Comparison of ENCODE assay signal across 8 mouse cellular contexts in genomic region chr11:64890776-64891175, GRCm38 (mm10).
DNase-seq lines count a peak whose midpoint lies in the region; ATAC-seq and TF ChIP-seq lines count a peak whose summit lies in the region.

No protein-coding gene starts in this region.

- H3K4me3 ChIP-seq in forebrain, embryonic 10.5 days = no peak overlapping the region
- no peak overlapping the region for H3K4me3 ChIP-seq in forebrain, embryonic 16.5 days (replicated peaks; ENCODE audit: low read length)
- no peak overlapping the region for H3K4me3 ChIP-seq in liver, adult 2 months (ENCODE audit: insufficient read depth, low read depth, low read length)
- H3K4me3 ChIP-seq in liver, embryonic 11.5 days (ENCODE audit: low read depth, low read length) = no peak overlapping the region
- no peak overlapping the region for H3K4me3 ChIP-seq in limb, embryonic 11.5 days (ENCODE audit: low read depth, low read length)

- no peaks in the 10 kb centered on the region for H3K9me3 ChIP-seq in forebrain, embryonic 10.5 days
- no peaks in the 10 kb centered on the region for H3K9me3 ChIP-seq in forebrain, embryonic 16.5 days (ENCODE audit: control insufficient read depth, low read length)
- no peaks in the 10 kb centered on the region for H3K9me3 ChIP-seq in liver, embryonic 11.5 days (ENCODE audit: control insufficient read depth, low read length)
- H3K9me3 ChIP-seq in limb, embryonic 11.5 days (ENCODE audit: control insufficient read depth, low read length) = no peaks in the 10 kb centered on the region

- no peak overlapping the region for H3K9ac ChIP-seq in forebrain, embryonic 16.5 days (replicated peaks; ENCODE audit: low read depth, low read length)
- no peak overlapping the region for H3K9ac ChIP-seq in liver, adult 2 months (ENCODE audit: low read depth, low read length)
- H3K9ac ChIP-seq in liver, embryonic 11.5 days (ENCODE audit: low read depth, low read length) = no peak overlapping the region
- H3K9ac ChIP-seq in limb, embryonic 11.5 days (ENCODE audit: low read length) = no peak overlapping the region

- WGBS in forebrain, embryonic 10.5 days = 36% methylated on average over 3 of the region's 3 CpGs
- 38% methylated on average over 3 of the region's 3 CpGs for WGBS in forebrain, embryonic 16.5 days
- 48% methylated on average over 3 of the region's 3 CpGs for WGBS in liver, adult 2 months
- 36% methylated on average over 3 of the region's 3 CpGs for WGBS in liver, embryonic 11.5 days
- 42% methylated on average over 3 of the region's 3 CpGs for WGBS in limb, embryonic 11.5 days

- TF ChIP-seq CTCF in liver, adult 2 months (IDR thresholded peaks at IDR 0.05; ENCODE audit: low read depth, low read length) = peak; percentile 73; the same call in 1 of the 2 replicates

- H3K79me2 ChIP-seq in liver, adult 2 months (ENCODE audit: control insufficient read depth, insufficient read depth, low read length) = no peaks in the 10 kb centered on the region

- no peak overlapping the region for H3K27ac ChIP-seq in forebrain, embryonic 10.5 days
- no peak overlapping the region for H3K27ac ChIP-seq in forebrain, embryonic 16.5 days (ENCODE audit: low read length)
- H3K27ac ChIP-seq in liver, adult 2 months (replicated peaks; ENCODE audit: insufficient read depth, low read depth, low read length) = no peak overlapping the region
- H3K27ac ChIP-seq in liver, embryonic 11.5 days (ENCODE audit: low read depth, low read length) = no peak overlapping the region
- H3K27ac ChIP-seq in limb, embryonic 11.5 days (replicated peaks; ENCODE audit: low read depth, low read length) = no peak overlapping the region

- H3K27me3 ChIP-seq in forebrain, embryonic 10.5 days (ENCODE audit: poor library complexity, severe bottlenecking) = peaks cover 9% of the 10 kb centered on the region; the same call in 1 of the 2 replicates
- H3K27me3 ChIP-seq in forebrain, embryonic 16.5 days (replicated peaks; ENCODE audit: control insufficient read depth, insufficient read depth, low read length) = peaks cover 3% of the 10 kb centered on the region; the same call in 1 of the 2 replicates
- H3K27me3 ChIP-seq in liver, adult 2 months (ENCODE audit: control insufficient read depth, insufficient read depth, low read length) = no peaks in the 10 kb centered on the region
- no peaks in the 10 kb centered on the region for H3K27me3 ChIP-seq in liver, embryonic 11.5 days (replicated peaks; ENCODE audit: control insufficient read depth, insufficient read depth, low read length)
- peaks cover 6% of the 10 kb centered on the region for H3K27me3 ChIP-seq in limb, embryonic 11.5 days (ENCODE audit: control insufficient read depth, insufficient read depth, low read length)
- H3K27me3 ChIP-seq in splenic B cell, adult 2 months (ENCODE audit: control insufficient read depth, insufficient read depth, low read length, poor library complexity, severe bottlenecking) = no peaks in the 10 kb centered on the region

- H3K4me1 ChIP-seq in forebrain, embryonic 10.5 days = no peaks in the 10 kb centered on the region
- H3K4me1 ChIP-seq in forebrain, embryonic 16.5 days (replicated peaks; ENCODE audit: control insufficient read depth, insufficient read depth, low read length) = 0 out of 2 replicates have a peak, but pooled peaks cover 4% of the 10 kb centered on the region
- no peaks in the 10 kb centered on the region for H3K4me1 ChIP-seq in liver, adult 2 months (ENCODE audit: control insufficient read depth, insufficient read depth, low read length)
- H3K4me1 ChIP-seq in liver, embryonic 11.5 days (replicated peaks; ENCODE audit: control insufficient read depth, insufficient read depth, low read length) = no peaks in the 10 kb centered on the region
- H3K4me1 ChIP-seq in limb, embryonic 11.5 days (ENCODE audit: control insufficient read depth, insufficient read depth, low read length) = no peaks in the 10 kb centered on the region

- DNase-seq in forebrain, embryonic 10.5 days (ENCODE audit: extremely low spot score, low spot score) = peak; percentile 41
- DNase-seq in liver, adult 2 months (ENCODE audit: extremely low read depth, low read depth, low spot score) = peak; percentile 19
- DNase-seq in liver, embryonic 11.5 days (ENCODE audit: low spot score) = no peak
- DNase-seq in adrenal gland, postnatal 36 days = peak; percentile 28
- peak; percentile 65 for DNase-seq in limb, embryonic 11.5 days (ENCODE audit: low spot score)
- peak; percentile 33 for DNase-seq in splenic B cell, adult 2 months (ENCODE audit: low read depth, low spot score)
- DNase-seq in gastrocnemius, adult 18-20 months (ENCODE audit: low spot score) = no peak

- H3K4me2 ChIP-seq in forebrain, embryonic 16.5 days (ENCODE audit: low read length) = no peak overlapping the region
- H3K4me2 ChIP-seq in liver, embryonic 11.5 days = no peak overlapping the region
- H3K4me2 ChIP-seq in limb, embryonic 11.5 days (ENCODE audit: low read depth, severe bottlenecking) = no peak overlapping the region

- H3K36me3 ChIP-seq in forebrain, embryonic 10.5 days (replicated peaks) = no peaks in the 10 kb centered on the region
- H3K36me3 ChIP-seq in forebrain, embryonic 16.5 days (ENCODE audit: control insufficient read depth, insufficient read depth) = no peaks in the 10 kb centered on the region
- no peaks in the 10 kb centered on the region for H3K36me3 ChIP-seq in liver, adult 2 months (ENCODE audit: control insufficient read depth, insufficient read depth, low read length)
- no peaks in the 10 kb centered on the region for H3K36me3 ChIP-seq in liver, embryonic 11.5 days (ENCODE audit: control insufficient read depth, insufficient read depth, low read length)
- H3K36me3 ChIP-seq in limb, embryonic 11.5 days (ENCODE audit: control insufficient read depth, insufficient read depth, low read length) = no peaks in the 10 kb centered on the region
- no peaks in the 10 kb centered on the region for H3K36me3 ChIP-seq in splenic B cell, adult 2 months (ENCODE audit: control insufficient read depth, insufficient read depth, low read length, poor library complexity, severe bottlenecking)

- no peak for ATAC-seq in forebrain, embryonic 16.5 days
- ATAC-seq in liver, embryonic 11.5 days (replicated peaks; ENCODE audit: low FRiP score) = no peak; the same call in 1 of the 2 replicates
- ATAC-seq in limb, embryonic 11.5 days (ENCODE audit: insufficient number of reproducible peaks, low FRiP score, low TSS enrichment, low read depth) = no peak

- TF ChIP-seq POLR2A in liver, adult 2 months (IDR thresholded peaks at IDR 0.05; ENCODE audit: extremely low read depth, insufficient read depth, low read length) = no peak

Comparison
In these comparisons a context has a peak if more than half of its experiments do, and no peak if none do; other contexts are left out.
1. DNase-seq: peak in forebrain, embryonic 10.5 days (single experiment), liver, adult 2 months (single experiment), adrenal gland, postnatal 36 days (2 of 2), limb, embryonic 11.5 days (single experiment) and splenic B cell, adult 2 months (single experiment); none in liver, embryonic 11.5 days (single experiment) and gastrocnemius, adult 18-20 months (single experiment).